Mouse (Mus musculus) lung, embryonic 14.5 days (tissue): ENCODE measurements around the gene Spag5. TPM values are rescaled to one million over a fixed set of nuclear protein-coding genes. Genes with fewer than 3 reads are reported as not detected.

Experiments used
- ATAC-seq: fragments of 200-750 bp; cut with Nextera tagmentation; 2 replicates; pipeline ENCODE4 v1.8.0; 2017; ENCODE audit warnings: mild to moderate bottlenecking, moderate TSS enrichment, moderate library complexity; ENCODE audit not compliant: insufficient read depth
- DNase-seq: peaks from one replicate; pipeline ENCODE4 v3.0.0-alpha.2; 2015
- H3K27ac ChIP-seq: fragments of 300-500 bp; sonication (generic); 2 replicates; pipeline ENCODE4 v1.5.1; 2014; ENCODE audit warnings: low read depth, mild to moderate bottlenecking, moderate library complexity
- H3K27me3 ChIP-seq: fragments of 300-500 bp; sonication (generic); 2 replicates; pipeline ENCODE4 v1.6.1; 2014; ENCODE audit warnings: low read length, control low read depth; ENCODE audit not compliant: insufficient read depth
- H3K36me3 ChIP-seq: fragments of 300-500 bp; sonication (generic); 2 replicates; pipeline ENCODE4 v1.6.1; 2014; ENCODE audit warnings: control low read depth; ENCODE audit not compliant: insufficient read depth
- H3K4me1 ChIP-seq: fragments of 300-500 bp; sonication (generic); 2 replicates; pipeline ENCODE4 v1.6.1; 2014; ENCODE audit warnings: antibody characterized with exemption, control low read depth; ENCODE audit not compliant: insufficient read depth
- H3K4me2 ChIP-seq: fragments of 300-500 bp; sonication (generic); 2 replicates; pipeline ENCODE4 v1.6.1; 2014; ENCODE audit warnings: mild to moderate bottlenecking
- H3K4me3 ChIP-seq: fragments of 300-500 bp; sonication (generic); 2 replicates; pipeline ENCODE4 v1.5.1; 2014; ENCODE audit warnings: low read depth, low read length
- H3K9ac ChIP-seq: fragments of 300-500 bp; sonication (generic); 2 replicates; pipeline ENCODE4 v1.6.1; 2014
- H3K9me3 ChIP-seq: fragments of 300-500 bp; sonication (generic); 2 replicates; pipeline ENCODE4 v1.6.1; 2016; ENCODE audit warnings: low read depth, low read length, control low read depth
- CTCF ChIP-seq: IDR thresholded peaks from 2 replicates; pipeline ENCODE4 v1.5.1; 2016; ENCODE audit warnings: antibody characterized with exemption, low read depth
- WGBS: fragments of 180-500 bp; shearing (Covaris S2); extraction: QIAGEN DNeasy Blood & Tissue Kit; methylation state at CpG from one replicate; pipeline ENCODE4 v1.1.7; 2014; 5-methylcytosine and 5-hydroxymethylcytosine counted together
- polyA plus RNA-seq: library from polyadenylated mRNA; unstranded; fragments of >200 nt; fragmentation: Nextera tagmentation; extraction: Ambion mirVana; gene quantifications from 2 replicates; pipeline ENCODE4 v1.2.1, GENCODE M21; 2014

The Spag5 gene
- polyA plus RNA-seq, 1 experiment from 2014 or later, result 59.8 TPM

DNA sequence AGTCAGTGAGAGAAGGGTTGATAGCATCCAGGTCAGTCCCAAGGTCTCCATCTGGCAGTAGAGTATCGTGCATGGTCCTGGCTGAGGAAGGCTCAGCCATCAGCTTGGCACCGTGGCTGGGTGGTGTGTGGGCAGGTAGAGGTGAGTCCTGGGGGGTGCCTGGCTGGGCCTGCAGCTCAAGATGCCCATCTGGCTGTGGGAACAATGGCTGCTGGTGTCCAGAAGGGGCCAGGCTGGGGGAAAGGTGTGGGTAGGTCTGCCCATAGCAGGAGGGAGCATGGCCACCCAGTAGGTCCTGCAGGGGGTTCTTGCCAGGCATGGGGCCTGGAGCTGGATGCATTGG lies 59.4 kb downstream of the Spag5 start:
- peak overlapping the region; percentile 70 for H3K4me2 ChIP-seq

DNA sequence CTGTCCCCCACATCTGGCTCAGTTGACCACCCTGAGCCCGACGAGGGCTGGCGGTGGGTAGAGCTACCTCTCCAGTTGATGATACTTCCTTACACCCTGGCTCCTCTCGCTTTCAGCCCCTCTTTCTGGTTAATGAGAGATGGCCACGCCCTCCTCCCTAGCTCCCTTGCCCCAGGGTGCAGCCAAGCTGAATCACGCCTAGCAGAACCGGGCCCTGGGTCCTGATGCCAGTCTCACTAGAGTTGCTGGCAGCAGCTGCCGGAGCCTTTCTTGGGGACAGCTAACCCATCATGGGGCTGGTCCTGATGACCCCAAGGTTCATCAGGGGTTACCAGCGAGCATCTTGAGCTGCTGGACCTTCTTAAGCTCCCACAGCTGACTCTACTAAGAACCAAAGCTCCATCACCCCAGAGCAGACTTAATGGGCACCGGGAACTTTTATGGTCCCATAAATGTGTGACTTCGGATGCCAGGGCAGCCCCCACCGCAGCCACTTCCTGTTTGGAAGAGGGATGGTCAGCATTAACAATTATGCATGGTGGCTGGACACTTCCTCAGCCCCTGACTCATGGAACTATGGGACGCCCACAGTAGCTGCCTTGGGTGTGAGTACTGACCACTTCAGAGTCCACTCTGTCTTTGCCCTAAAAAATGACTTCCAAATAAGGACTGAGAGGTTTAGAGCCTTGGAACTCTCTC lies 62.1 kb downstream of the Spag5 start:
- Histone ChIP-seq H3K27me3 (no peaks in the 10 kb centered on the region), H3K9ac (no peak overlapping the region; the same call in 1 of the 2 replicates), H3K4me1 (no peaks in the 10 kb centered on the region), H3K4me2 (no peak overlapping the region), H3K36me3 (no peaks in the 10 kb centered on the region), H3K9me3 (no peaks in the 10 kb centered on the region), H3K27ac (no peak overlapping the region), H3K4me3 (no peak overlapping the region)
- no peak for TF ChIP-seq CTCF
- ATAC-seq, result no peak
- DNase-seq, result no peak
- 76% methylated on average over 13 of the region's 13 CpGs for WGBS

More for the DNA sequence above, 59.4 kb downstream of the Spag5 start:
- WGBS, result 65% methylated on average over 2 of the region's 2 CpGs
- Histone ChIP-seq H3K36me3 (no peaks in the 10 kb centered on the region), H3K27me3 (no peaks in the 10 kb centered on the region), H3K27ac (no peak overlapping the region), H3K9me3 (no peaks in the 10 kb centered on the region), H3K9ac (no peak overlapping the region), H3K4me1 (no peaks in the 10 kb centered on the region), H3K4me3 (peak overlapping the region; percentile 36; the same call in 1 of the 2 replicates)
- ATAC-seq (0 out of 2 replicates have a peak, but pooled peaks have one; percentile 3), DNase-seq (no peak)
- no peak for TF ChIP-seq CTCF

DNA sequence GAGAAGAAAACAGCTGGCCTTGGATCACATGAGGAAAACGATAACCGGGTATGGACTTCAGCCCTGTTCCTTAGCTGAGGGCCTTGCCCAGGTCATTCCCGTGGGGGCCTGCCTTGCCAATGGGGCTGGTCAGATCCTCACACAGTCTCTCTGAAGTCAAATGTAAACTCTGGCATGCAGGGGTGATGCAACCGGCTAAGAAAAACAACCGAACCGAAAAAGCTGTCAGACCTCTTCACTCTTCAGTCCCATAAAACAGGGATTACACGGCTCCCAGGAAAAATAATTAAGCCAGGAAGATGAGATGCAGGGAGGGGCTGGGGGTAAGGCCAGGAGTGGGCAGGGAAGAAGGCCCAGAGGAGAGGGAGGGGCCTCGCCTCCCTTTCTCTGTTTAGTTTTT lies 62.8 kb downstream of the Spag5 start:
- DNase-seq (no peak), ATAC-seq (no peak)
- no peak for TF ChIP-seq CTCF
- H3K4me1 ChIP-seq, result no peaks in the 10 kb centered on the region
- H3K9ac ChIP-seq, result no peak overlapping the region
- WGBS, result 18% methylated on average over 8 of the region's 8 CpGs
- no peaks in the 10 kb centered on the region for H3K9me3 ChIP-seq
- H3K4me3 ChIP-seq, result no peak overlapping the region
- H3K4me2 ChIP-seq, result no peak overlapping the region
- no peak overlapping the region for H3K27ac ChIP-seq
- no peaks in the 10 kb centered on the region for H3K36me3 ChIP-seq
- no peaks in the 10 kb centered on the region for H3K27me3 ChIP-seq

DNA sequence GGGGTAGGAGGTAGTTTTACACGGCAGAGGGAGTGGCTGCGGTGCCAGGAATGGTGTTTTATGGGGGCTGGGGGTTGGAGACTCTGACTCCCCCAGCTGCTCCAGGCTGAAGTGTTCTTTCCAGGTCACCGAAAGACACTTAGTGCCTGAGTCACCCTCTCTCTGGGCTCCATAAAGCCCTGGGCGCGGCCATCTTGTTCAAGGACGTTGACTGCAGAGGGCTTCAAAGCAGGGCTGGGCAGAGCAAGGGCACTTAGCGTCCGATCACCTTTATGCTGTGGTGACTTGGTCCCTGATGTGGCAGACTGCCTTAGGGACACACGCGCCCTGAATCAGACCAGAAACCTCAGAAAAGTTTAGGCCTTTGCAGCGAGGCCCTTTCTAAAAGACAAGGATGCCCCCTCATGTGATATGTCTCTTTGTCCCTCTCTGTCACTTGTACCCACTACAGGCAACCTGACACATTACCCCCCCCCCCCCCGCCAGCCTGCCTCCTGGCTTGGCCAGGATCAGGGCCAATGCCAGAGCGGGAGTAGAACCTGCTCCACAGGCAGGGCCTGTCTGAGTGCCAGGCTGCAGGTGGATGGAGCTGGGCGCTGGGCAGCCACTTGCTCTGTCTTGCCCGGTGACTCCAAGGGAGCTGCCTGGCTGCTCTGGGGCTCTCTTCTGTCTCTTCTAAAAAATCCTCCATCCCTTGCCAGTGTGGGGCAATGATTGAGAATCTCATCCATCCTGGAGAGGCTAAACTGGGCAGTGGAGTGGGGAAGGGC lies 66.3 kb downstream of the Spag5 start:
- no peaks in the 10 kb centered on the region for H3K27me3 ChIP-seq
- TF ChIP-seq CTCF, result no peak
- no peak overlapping the region for H3K9ac ChIP-seq
- H3K36me3 ChIP-seq, result no peaks in the 10 kb centered on the region
- DNase-seq, result no peak
- 85% methylated on average over 15 of the region's 15 CpGs for WGBS
- H3K27ac ChIP-seq, result no peak overlapping the region
- H3K4me2 ChIP-seq, result no peak overlapping the region
- no peak for ATAC-seq
- no peaks in the 10 kb centered on the region for H3K4me1 ChIP-seq
- no peak overlapping the region for H3K4me3 ChIP-seq
- no peaks in the 10 kb centered on the region for H3K9me3 ChIP-seq

DNA sequence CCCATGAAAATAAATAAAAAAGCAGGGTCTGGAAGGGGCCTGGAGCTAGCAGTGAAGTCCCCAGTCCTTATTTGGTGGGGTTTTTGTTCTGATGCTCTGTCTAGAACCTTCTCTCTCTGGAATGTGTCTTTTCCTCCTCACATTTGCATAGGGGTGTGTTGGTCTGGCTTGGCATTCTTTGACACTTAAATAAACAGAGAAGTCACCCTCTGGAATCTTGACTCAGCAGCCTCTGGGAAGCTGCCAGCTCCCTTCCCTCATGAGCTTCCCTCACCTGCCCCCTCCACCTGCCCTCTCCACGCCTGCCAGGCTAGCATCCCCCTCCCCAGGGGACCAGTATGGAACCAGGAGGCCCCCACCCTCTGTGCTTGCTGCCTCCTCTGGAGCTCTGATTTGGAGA lies 69.1 kb downstream of the Spag5 start:
- Histone ChIP-seq H3K27me3 (no peaks in the 10 kb centered on the region), H3K4me2 (no peak overlapping the region), H3K36me3 (no peaks in the 10 kb centered on the region), H3K27ac (no peak overlapping the region), H3K9ac (no peak overlapping the region), H3K4me1 (no peaks in the 10 kb centered on the region), H3K4me3 (no peak overlapping the region), H3K9me3 (no peaks in the 10 kb centered on the region)
- peak; percentile 56 for DNase-seq
- no peak for ATAC-seq
- no peak for TF ChIP-seq CTCF
- WGBS, result 53% methylated on average over 1 of the region's 1 CpGs

DNA sequence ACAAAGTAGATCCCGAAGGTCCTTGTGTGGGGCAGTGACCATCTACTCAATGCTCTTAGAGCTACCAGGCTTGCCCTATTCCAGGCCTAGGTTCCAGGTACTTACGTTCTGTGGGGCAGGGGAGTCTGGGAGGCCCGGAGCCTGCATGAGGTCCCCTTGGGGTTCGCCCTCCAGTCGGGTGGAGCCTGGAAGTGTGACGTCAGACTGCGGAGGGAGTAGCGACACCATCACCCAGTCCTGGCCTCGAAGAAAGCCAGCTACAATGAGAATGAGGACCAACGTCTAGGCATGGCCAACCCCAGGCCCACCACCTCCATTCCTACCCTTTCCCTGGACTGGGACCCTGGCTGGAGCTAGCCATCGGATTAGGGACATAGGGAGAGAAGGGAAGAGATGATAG lies 70.4 kb downstream of the Spag5 start:
- Histone ChIP-seq H3K27ac (no peak overlapping the region), H3K9ac (no peak overlapping the region), H3K4me2 (no peak overlapping the region), H3K9me3 (no peaks in the 10 kb centered on the region), H3K4me3 (no peak overlapping the region), H3K4me1 (no peaks in the 10 kb centered on the region), H3K36me3 (no peaks in the 10 kb centered on the region), H3K27me3 (no peaks in the 10 kb centered on the region)
- 83% methylated on average over 11 of the region's 11 CpGs for WGBS
- DNase-seq (no peak), ATAC-seq (no peak)
- TF ChIP-seq CTCF, result no peak

Other genes with a start within 250 kb of the Spag5 start
- 37.5 and 38.5 TPM in 2 replicates for gene Eral1, start 221.1 kb upstream of the Spag5 start, polyA plus RNA-seq
- gene Fam222b, start 206.9 kb upstream of the Spag5 start, polyA plus RNA-seq, result 17.8 and 17.9 TPM in 2 replicates
- gene Traf4, start 135.9 kb upstream of the Spag5 start, polyA plus RNA-seq, result 73.8 and 75.6 TPM in 2 replicates
- gene Nek8, start 124.9 kb upstream of the Spag5 start, polyA plus RNA-seq, result 15.3 and 17.2 TPM in 2 replicates
- 19.2 and 21.6 TPM in 2 replicates for gene Tlcd1, start 124.8 kb upstream of the Spag5 start, polyA plus RNA-seq
- 1,638 and 1,710 TPM in 2 replicates for gene Rpl23a, start 117.9 kb upstream of the Spag5 start, polyA plus RNA-seq
- gene Rab34, start 113.1 kb upstream of the Spag5 start, polyA plus RNA-seq, result 140 TPM in 2 replicates
- 2.8 TPM in 2 replicates for gene Proca1, start 108.1 kb upstream of the Spag5 start, polyA plus RNA-seq
- gene Sdf2, start 55.8 kb upstream of the Spag5 start, polyA plus RNA-seq, result 72.6 and 76.7 TPM in 2 replicates
- gene Supt6, start 55.5 kb upstream of the Spag5 start, polyA plus RNA-seq, result 25.8 and 27.9 TPM in 2 replicates
- gene 2610507B11Rik, start 39.8 kb upstream of the Spag5 start, polyA plus RNA-seq, result 71.2 and 76.8 TPM in 2 replicates
- gene BC030499, start 10.7 kb upstream of the Spag5 start, polyA plus RNA-seq, result 0.45 and 0.66 TPM in 2 replicates
- gene Aldoc, start 21.4 kb downstream of the Spag5 start, polyA plus RNA-seq, result 4.4 and 5.0 TPM in 2 replicates
- gene Pigs, start 26.9 kb downstream of the Spag5 start, polyA plus RNA-seq, result 69.9 and 76.0 TPM in 2 replicates
- 36.8 and 43.1 TPM in 2 replicates for gene Unc119, start 42.0 kb downstream of the Spag5 start, polyA plus RNA-seq
- not detected in 2 replicates for gene Foxn1, start 85.0 kb downstream of the Spag5 start, polyA plus RNA-seq
- gene Slc13a2, start 120.7 kb downstream of the Spag5 start, polyA plus RNA-seq, result not detected in 2 replicates
- 13.5 and 14.3 TPM in 2 replicates for gene Slc46a1, start 164.2 kb downstream of the Spag5 start, polyA plus RNA-seq
- 1.2 and 1.4 TPM in 2 replicates for gene Sarm1, start 196.2 kb downstream of the Spag5 start, polyA plus RNA-seq
- 0.20 and 0.50 TPM in 2 replicates for gene Vtn, start 197.6 kb downstream of the Spag5 start, polyA plus RNA-seq
- not detected in 2 replicates for gene Sebox, start 201.9 kb downstream of the Spag5 start, polyA plus RNA-seq
- 47.0 and 53.3 TPM in 2 replicates for gene Tmem199, start 210.6 kb downstream of the Spag5 start, polyA plus RNA-seq
- 148 and 153 TPM in 2 replicates for gene Poldip2, start 210.7 kb downstream of the Spag5 start, polyA plus RNA-seq
- gene Tnfaip1, start 234.8 kb downstream of the Spag5 start, polyA plus RNA-seq, result 82.9 and 85.2 TPM in 2 replicates
- gene Ift20, start 234.8 kb downstream of the Spag5 start, polyA plus RNA-seq, result 119 and 134 TPM in 2 replicates
- 102 and 108 TPM in 2 replicates for gene Tmem97, start 249.2 kb downstream of the Spag5 start, polyA plus RNA-seq